Mouse (Mus musculus): ENCODE results near the gene Slc17a7.

- peak; percentile 95 for TF ChIP-seq CTCF (IDR thresholded peaks at IDR 0.05; ENCODE audit: borderline replicate concordance, insufficient read depth, low read depth, low read length)
- no peak for TF ChIP-seq POLR2A (IDR thresholded peaks at IDR 0.05; ENCODE audit: borderline replicate concordance, insufficient read depth, low read length)
Measured at GRCm38 (mm10) chr7:45161612-45162473, 1.9 kb upstream of the Slc17a7 start.
